Mouse (Mus musculus): ENCODE data around the gene Krt71. TPM values are rescaled to one million over a fixed set of nuclear protein-coding genes. Genes with fewer than 3 reads are reported as not detected.

Krt71 gene
- polyA plus RNA-seq, 1 experiment from 2014 or later: not detected

- Histone ChIP-seq H3K4me1 (ENCODE audit: control insufficient read depth, insufficient read depth, low read length) (no peaks in the 10 kb centered on the region), H3K27me3 (ENCODE audit: control insufficient read depth, insufficient read depth, low read length) (no peaks in the 10 kb centered on the region), H3K4me2 (ENCODE audit: low read depth, low read length) (no peak overlapping the region), H3K9ac (replicated peaks; ENCODE audit: low read length) (no peak overlapping the region), H3K9me3 (replicated peaks; ENCODE audit: control insufficient read depth, low read length) (no peaks in the 10 kb centered on the region), H3K36me3 (replicated peaks; ENCODE audit: control insufficient read depth, insufficient read depth, low read depth, low read length) (no peaks in the 10 kb centered on the region), H3K4me3 (ENCODE audit: low read depth, low read length) (no peak overlapping the region), H3K27ac (replicated peaks; ENCODE audit: low read depth, low read length) (no peak overlapping the region)
- no peak for DNase-seq (ENCODE audit: low spot score)
- ATAC-seq (replicated peaks; ENCODE audit: insufficient number of reproducible peaks, low FRiP score, low TSS enrichment, low read depth): no peak
Measured at GRCm38 (mm10) chr15:101730653-101731052, 12.3 kb downstream of the Krt71 start.

- DNase-seq (ENCODE audit: low spot score) (no peak), ATAC-seq (replicated peaks; ENCODE audit: insufficient number of reproducible peaks, low FRiP score, low TSS enrichment, low read depth) (no peak)
- Histone ChIP-seq H3K36me3 (replicated peaks; ENCODE audit: control insufficient read depth, insufficient read depth, low read depth, low read length) (no peaks in the 10 kb centered on the region), H3K4me2 (ENCODE audit: low read depth, low read length) (no peak overlapping the region), H3K4me1 (ENCODE audit: control insufficient read depth, insufficient read depth, low read length) (no peaks in the 10 kb centered on the region), H3K9ac (replicated peaks; ENCODE audit: low read length) (no peak overlapping the region), H3K27me3 (ENCODE audit: control insufficient read depth, insufficient read depth, low read length) (no peaks in the 10 kb centered on the region), H3K4me3 (ENCODE audit: low read depth, low read length) (no peak overlapping the region), H3K27ac (replicated peaks; ENCODE audit: low read depth, low read length) (no peak overlapping the region), H3K9me3 (replicated peaks; ENCODE audit: control insufficient read depth, low read length) (no peaks in the 10 kb centered on the region)
- WGBS: 73% methylated on average over 5 of the region's 5 CpGs
Measured at GRCm38 (mm10) chr15:101724686-101725085, 18.2 kb downstream of the Krt71 start.

DNA sequence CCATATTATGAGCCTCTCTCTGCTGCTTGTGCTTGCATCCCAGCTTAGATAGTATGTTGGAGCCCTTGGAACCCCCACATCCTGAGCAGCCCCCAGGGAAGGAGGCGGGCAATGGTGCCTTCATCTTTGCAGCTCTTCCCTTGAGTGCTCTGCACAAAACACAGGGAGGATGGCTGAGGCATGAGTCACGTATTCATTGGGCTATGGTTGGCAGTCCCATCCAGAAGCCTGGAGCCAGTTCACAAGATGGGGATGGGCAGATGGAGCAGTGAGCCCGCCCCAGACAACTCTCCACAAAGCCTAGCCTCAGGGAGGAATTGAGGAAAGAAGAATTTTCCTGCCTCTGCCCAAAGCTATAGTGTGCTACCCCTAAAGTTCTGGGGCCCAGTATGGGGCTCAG, 27.1 kb downstream of the Krt71 start:
- no peaks in the 10 kb centered on the region for H3K4me1 ChIP-seq (ENCODE audit: control insufficient read depth, insufficient read depth, low read length)
- H3K4me2 ChIP-seq (ENCODE audit: low read depth, low read length): no peak overlapping the region
- no peaks in the 10 kb centered on the region for H3K27me3 ChIP-seq (ENCODE audit: control insufficient read depth, insufficient read depth, low read length)
- WGBS: 71% methylated on average over 3 of the region's 3 CpGs
- H3K36me3 ChIP-seq (replicated peaks; ENCODE audit: control insufficient read depth, insufficient read depth, low read depth, low read length): no peaks in the 10 kb centered on the region
- ATAC-seq (replicated peaks; ENCODE audit: insufficient number of reproducible peaks, low FRiP score, low TSS enrichment, low read depth): no peak
- H3K27ac ChIP-seq (replicated peaks; ENCODE audit: low read depth, low read length): no peak overlapping the region
- no peak overlapping the region for H3K4me3 ChIP-seq (ENCODE audit: low read depth, low read length)
- H3K9ac ChIP-seq (replicated peaks; ENCODE audit: low read length): no peak overlapping the region
- no peak for DNase-seq (ENCODE audit: low spot score)
- H3K9me3 ChIP-seq (replicated peaks; ENCODE audit: control insufficient read depth, low read length): no peaks in the 10 kb centered on the region

DNA sequence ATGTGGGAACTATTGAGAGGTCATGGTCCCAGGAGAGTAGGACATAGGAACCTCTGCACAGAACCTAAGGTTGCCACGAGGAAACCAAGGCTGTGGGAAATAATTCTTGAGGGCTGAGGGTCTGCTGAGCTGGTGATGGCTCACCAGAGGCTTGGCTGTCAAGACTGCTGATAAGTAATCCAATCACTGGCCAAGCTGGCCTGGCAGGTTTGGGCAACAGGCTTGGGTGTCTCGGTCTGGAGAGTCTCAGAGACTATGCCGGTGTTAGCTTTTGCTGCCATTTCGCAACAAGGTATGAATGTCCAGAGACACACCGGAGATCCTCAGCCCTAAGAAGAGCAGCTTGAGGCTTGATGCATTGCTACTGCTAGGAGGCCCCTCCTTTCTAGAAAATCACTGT, 28.6 kb downstream of the Krt71 start:
- no peak for ATAC-seq (replicated peaks; ENCODE audit: insufficient number of reproducible peaks, low FRiP score, low TSS enrichment, low read depth)
- H3K4me1 ChIP-seq (ENCODE audit: control insufficient read depth, insufficient read depth, low read length): no peaks in the 10 kb centered on the region
- WGBS: 83% methylated on average over 5 of the region's 5 CpGs

DNA sequence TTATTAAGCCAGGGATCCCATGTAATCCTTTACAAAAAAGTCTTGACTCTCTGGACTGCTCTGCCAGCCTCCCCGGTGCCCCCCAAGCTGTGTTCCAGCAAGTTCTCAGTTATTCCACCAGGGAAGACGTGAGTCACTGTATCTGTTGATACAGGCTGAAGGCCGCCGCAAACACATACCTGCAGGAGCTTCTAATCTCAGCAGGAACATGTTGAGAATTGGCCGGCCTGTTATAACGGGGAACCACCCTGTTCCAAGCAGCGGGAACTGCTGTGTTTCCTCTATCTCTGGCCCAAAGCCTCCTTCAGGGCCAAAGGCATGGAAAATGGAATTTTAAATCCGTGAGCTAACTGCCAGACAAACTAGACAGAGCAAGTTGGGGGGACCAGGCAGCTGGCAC, 29.2 kb downstream of the Krt71 start:
- no peak for DNase-seq (ENCODE audit: low spot score)
- no peaks in the 10 kb centered on the region for H3K36me3 ChIP-seq (replicated peaks; ENCODE audit: control insufficient read depth, insufficient read depth, low read depth, low read length)
- 76% methylated on average over 8 of the region's 8 CpGs for WGBS
- no peak overlapping the region for H3K27ac ChIP-seq (replicated peaks; ENCODE audit: low read depth, low read length)
- no peak for ATAC-seq (replicated peaks; ENCODE audit: insufficient number of reproducible peaks, low FRiP score, low TSS enrichment, low read depth)
- no peaks in the 10 kb centered on the region for H3K27me3 ChIP-seq (ENCODE audit: control insufficient read depth, insufficient read depth, low read length)
- H3K4me1 ChIP-seq (ENCODE audit: control insufficient read depth, insufficient read depth, low read length): no peaks in the 10 kb centered on the region
- no peak overlapping the region for H3K4me2 ChIP-seq (ENCODE audit: low read depth, low read length)
- no peaks in the 10 kb centered on the region for H3K9me3 ChIP-seq (replicated peaks; ENCODE audit: control insufficient read depth, low read length)
- H3K9ac ChIP-seq (replicated peaks; ENCODE audit: low read length): no peak overlapping the region
- no peak overlapping the region for H3K4me3 ChIP-seq (ENCODE audit: low read depth, low read length)

More for the DNA sequence above, 28.6 kb downstream of the Krt71 start:
- no peaks in the 10 kb centered on the region for H3K27me3 ChIP-seq (ENCODE audit: control insufficient read depth, insufficient read depth, low read length)
- no peaks in the 10 kb centered on the region for H3K36me3 ChIP-seq (replicated peaks; ENCODE audit: control insufficient read depth, insufficient read depth, low read depth, low read length)
- no peaks in the 10 kb centered on the region for H3K9me3 ChIP-seq (replicated peaks; ENCODE audit: control insufficient read depth, low read length)
- no peak overlapping the region for H3K9ac ChIP-seq (replicated peaks; ENCODE audit: low read length)
- H3K27ac ChIP-seq (replicated peaks; ENCODE audit: low read depth, low read length): no peak overlapping the region
- DNase-seq (ENCODE audit: low spot score): no peak
- H3K4me2 ChIP-seq (ENCODE audit: low read depth, low read length): no peak overlapping the region
- H3K4me3 ChIP-seq (ENCODE audit: low read depth, low read length): no peak overlapping the region

DNA sequence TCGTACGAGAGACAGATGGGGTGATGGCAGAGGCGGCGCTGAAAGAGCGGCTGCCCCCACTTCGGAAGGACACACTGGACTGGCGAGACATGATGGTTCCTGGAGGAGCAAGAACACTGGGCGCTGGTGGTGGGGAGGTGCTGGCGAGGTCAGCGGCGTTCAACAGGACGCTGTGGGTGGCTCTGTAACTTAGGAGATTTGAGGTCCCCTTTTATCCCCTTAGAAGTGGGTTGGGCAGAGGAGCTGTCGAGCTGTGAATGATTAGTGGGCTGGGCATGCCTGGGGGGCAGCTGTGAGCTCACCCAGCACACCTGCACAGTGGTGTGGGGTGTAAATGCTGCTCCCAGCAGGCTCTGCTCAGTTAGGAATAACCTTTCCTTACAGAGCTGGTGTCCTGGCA, 30.2 kb downstream of the Krt71 start, which contains the start of gene Krt5:
Gene Krt5 (minus strand): TSS at position 179 of the 400 bp plus-strand sequence.
- no peak within 1 kb of the TSS for H3K4me2 ChIP-seq (ENCODE audit: low read depth, low read length)
- no peak within 1 kb of the TSS for H3K9ac ChIP-seq (replicated peaks; ENCODE audit: low read length)
- no peaks in the 10 kb centered on the region for H3K36me3 ChIP-seq (replicated peaks; ENCODE audit: control insufficient read depth, insufficient read depth, low read depth, low read length)
- H3K4me1 ChIP-seq (ENCODE audit: control insufficient read depth, insufficient read depth, low read length): no peaks in the 10 kb centered on the region
- WGBS: 73% methylated on average over 13 of the region's 13 CpGs
- no peak for DNase-seq (ENCODE audit: low spot score)
- no peak within 1 kb of the TSS for H3K27ac ChIP-seq (replicated peaks; ENCODE audit: low read depth, low read length)
- ATAC-seq (replicated peaks; ENCODE audit: insufficient number of reproducible peaks, low FRiP score, low TSS enrichment, low read depth): no peak
- H3K27me3 ChIP-seq (ENCODE audit: control insufficient read depth, insufficient read depth, low read length): no peaks in the 10 kb centered on the region
- no peaks in the 10 kb centered on the region for H3K9me3 ChIP-seq (replicated peaks; ENCODE audit: control insufficient read depth, low read length)
- no peak within 1 kb of the TSS for H3K4me3 ChIP-seq (ENCODE audit: low read depth, low read length)

DNA sequence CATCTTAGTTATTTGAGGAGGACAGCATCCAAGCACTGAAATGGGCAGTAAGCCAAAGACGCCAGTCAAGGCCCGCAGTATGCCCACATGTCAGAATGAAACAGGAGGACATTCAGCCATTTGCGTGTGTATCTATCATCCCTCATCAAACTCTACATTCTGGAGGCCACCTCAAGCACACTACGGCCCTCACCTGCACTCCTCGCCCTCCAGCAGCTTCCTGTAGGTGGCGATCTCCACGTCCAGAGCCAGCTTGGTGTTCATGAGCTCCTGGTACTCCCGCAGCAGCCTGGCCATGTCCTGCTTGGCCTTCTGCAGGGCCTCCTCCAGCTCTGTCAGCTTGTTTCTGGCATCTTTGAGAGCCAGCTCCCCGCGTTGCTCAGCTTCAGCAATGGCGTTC, 34.2 kb downstream of the Krt71 start:
- H3K27ac ChIP-seq (replicated peaks; ENCODE audit: low read depth, low read length): no peak overlapping the region
- H3K4me3 ChIP-seq (ENCODE audit: low read depth, low read length): no peak overlapping the region
- no peaks in the 10 kb centered on the region for H3K27me3 ChIP-seq (ENCODE audit: control insufficient read depth, insufficient read depth, low read length)
- H3K36me3 ChIP-seq (replicated peaks; ENCODE audit: control insufficient read depth, insufficient read depth, low read depth, low read length): no peaks in the 10 kb centered on the region
- no peaks in the 10 kb centered on the region for H3K4me1 ChIP-seq (ENCODE audit: control insufficient read depth, insufficient read depth, low read length)
- H3K4me2 ChIP-seq (ENCODE audit: low read depth, low read length): no peak overlapping the region
- DNase-seq (ENCODE audit: low spot score) (no peak), ATAC-seq (replicated peaks; ENCODE audit: insufficient number of reproducible peaks, low FRiP score, low TSS enrichment, low read depth) (no peak)
- no peak overlapping the region for H3K9ac ChIP-seq (replicated peaks; ENCODE audit: low read length)
- WGBS: 68% methylated on average over 11 of the region's 11 CpGs
- H3K9me3 ChIP-seq (replicated peaks; ENCODE audit: control insufficient read depth, low read length): no peaks in the 10 kb centered on the region

- Histone ChIP-seq H3K36me3 (replicated peaks; ENCODE audit: control insufficient read depth, insufficient read depth, low read depth, low read length) (no peaks in the 10 kb centered on the region), H3K4me2 (ENCODE audit: low read depth, low read length) (no peak overlapping the region), H3K9me3 (replicated peaks; ENCODE audit: control insufficient read depth, low read length) (no peaks in the 10 kb centered on the region), H3K9ac (replicated peaks; ENCODE audit: low read length) (no peak overlapping the region), H3K27me3 (ENCODE audit: control insufficient read depth, insufficient read depth, low read length) (no peaks in the 10 kb centered on the region), H3K27ac (replicated peaks; ENCODE audit: low read depth, low read length) (no peak overlapping the region), H3K4me1 (ENCODE audit: control insufficient read depth, insufficient read depth, low read length) (no peaks in the 10 kb centered on the region), H3K4me3 (ENCODE audit: low read depth, low read length) (no peak overlapping the region)
- no peak for ATAC-seq (replicated peaks; ENCODE audit: insufficient number of reproducible peaks, low FRiP score, low TSS enrichment, low read depth)
- DNase-seq (ENCODE audit: low spot score): no peak
- 82% methylated on average over 9 of the region's 9 CpGs for WGBS
Measured at GRCm38 (mm10) chr15:101707454-101707853, 35.5 kb downstream of the Krt71 start.

All from embryonic facial prominence, embryonic 11.5 days (tissue).